Mouse (Mus musculus) midbrain, embryonic 16.5 days (tissue): ENCODE results near the gene Lekr1. TPM values are rescaled to one million over a fixed set of nuclear protein-coding genes. Genes with fewer than 3 reads are reported as not detected.

Source experiments
- ATAC-seq: fragments of 200-750 bp; cut with Nextera tagmentation; 2 replicates; pipeline ENCODE4 v1.8.0; 2017; ENCODE audit warnings: moderate TSS enrichment
- H3K27ac ChIP-seq: fragments of 300-500 bp; sonication (generic); 2 replicates; pipeline ENCODE4 v1.5.1; 2014; ENCODE audit warnings: mild to moderate bottlenecking, low read length, mixed read lengths
- H3K27me3 ChIP-seq: fragments of 300-500 bp; sonication (generic); 2 replicates; pipeline ENCODE4 v1.6.1; 2014; ENCODE audit warnings: low read depth, low read length, mixed read lengths; ENCODE audit not compliant: control insufficient read depth, insufficient read depth
- H3K36me3 ChIP-seq: fragments of 300-500 bp; sonication (generic); 2 replicates; pipeline ENCODE4 v1.6.1; 2014; ENCODE audit warnings: mild to moderate bottlenecking, low read length, moderate library complexity, mixed read lengths; ENCODE audit not compliant: control insufficient read depth, insufficient read depth
- H3K4me1 ChIP-seq: fragments of 300-500 bp; sonication (generic); 2 replicates; pipeline ENCODE4 v1.6.1; 2014; ENCODE audit warnings: mild to moderate bottlenecking, low read length, mixed read lengths; ENCODE audit not compliant: control insufficient read depth, insufficient read depth
- H3K4me2 ChIP-seq: fragments of 300-500 bp; sonication (generic); 2 replicates; pipeline ENCODE4 v1.6.1; 2014; ENCODE audit warnings: mild to moderate bottlenecking, low read length, mixed read lengths
- H3K4me3 ChIP-seq: fragments of 300-500 bp; sonication (generic); 2 replicates; pipeline ENCODE4 v1.5.1; 2014; ENCODE audit warnings: low read depth, mild to moderate bottlenecking, low read length, moderate library complexity, mixed read lengths
- H3K9ac ChIP-seq: fragments of 300-500 bp; sonication (generic); 2 replicates; pipeline ENCODE4 v1.6.1; 2014; ENCODE audit warnings: low read depth, low read length, mixed read lengths
- H3K9me3 ChIP-seq: fragments of 300-500 bp; sonication (generic); replicated peaks from 2 replicates; pipeline ENCODE4 v1.6.1; 2014; ENCODE audit warnings: mild to moderate bottlenecking, low read length, mixed read lengths; ENCODE audit not compliant: control insufficient read depth, poor library complexity, severe bottlenecking
- WGBS: fragments of 180-500 bp; shearing (Covaris S2); extraction: QIAGEN DNeasy Blood & Tissue Kit; methylation state at CpG from one replicate; pipeline ENCODE4 v1.1.7; 2014; 5-methylcytosine and 5-hydroxymethylcytosine counted together
- polyA plus RNA-seq: library from polyadenylated mRNA; unstranded; fragments of >200 nt; fragmentation: Nextera tagmentation; extraction: Ambion mirVana; gene quantifications from 2 replicates; pipeline ENCODE4 v1.2.1, GENCODE M21; 2015

Lekr1 gene
- polyA plus RNA-seq, 1 experiment from 2014 or later, result 6.2 TPM

DNA sequence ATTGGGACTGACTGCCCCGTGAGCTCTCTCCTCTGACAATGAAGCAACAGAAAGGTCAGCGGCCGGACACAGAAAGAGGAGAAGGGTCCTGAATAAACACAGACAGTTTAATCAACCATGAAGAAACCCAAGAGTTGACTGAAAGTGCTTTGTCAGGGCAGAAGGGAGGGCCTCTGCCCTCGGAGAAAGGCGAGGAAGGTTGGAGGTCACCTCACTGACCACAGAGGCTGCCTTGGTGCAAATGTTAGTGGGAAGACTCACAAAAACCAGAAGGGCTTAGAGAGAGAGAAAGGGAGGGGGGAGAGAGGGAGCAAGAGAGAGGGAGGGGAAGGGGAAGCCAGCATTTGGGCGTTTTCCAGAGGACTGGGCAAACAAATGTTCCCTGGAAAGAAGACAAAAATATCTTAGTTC is 195.4 kb downstream of the Lekr1 start:
- Histone ChIP-seq H3K4me2 (no peak overlapping the region), H3K9ac (no peak overlapping the region; the same call in 1 of the 2 replicates), H3K27me3 (no peaks in the 10 kb centered on the region), H3K4me1 (peaks cover 17% of the 10 kb centered on the region; the same call in 1 of the 2 replicates), H3K36me3 (no peaks in the 10 kb centered on the region), H3K9me3 (no peaks in the 10 kb centered on the region), H3K27ac (no peak overlapping the region), H3K4me3 (no peak overlapping the region)
- 9% methylated on average over 6 of the region's 6 CpGs for WGBS
- no peak for ATAC-seq

DNA sequence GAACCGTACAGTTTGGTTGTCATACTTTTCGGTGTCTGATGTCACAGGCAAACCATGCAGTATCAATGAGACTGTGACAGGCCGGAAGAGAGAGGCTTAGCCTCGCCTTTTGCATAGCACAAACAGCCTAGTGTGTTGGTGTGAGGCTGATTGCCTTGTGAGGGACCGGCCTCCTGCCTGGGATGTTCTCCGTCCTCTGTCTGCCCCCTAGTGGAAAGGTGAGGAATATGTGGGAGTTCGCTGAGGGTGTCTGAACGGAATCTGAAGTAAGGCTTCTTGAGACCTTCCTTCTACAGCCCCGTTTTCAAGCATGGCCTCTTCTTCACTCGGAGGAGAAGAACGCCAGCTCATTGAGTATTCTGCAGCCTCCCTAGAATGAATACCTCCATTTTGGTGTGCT is 197.3 kb downstream of the Lekr1 start:
- peak overlapping the region; percentile 47 for H3K4me2 ChIP-seq
- H3K36me3 ChIP-seq, result no peaks in the 10 kb centered on the region
- no peak overlapping the region for H3K4me3 ChIP-seq
- H3K9ac ChIP-seq, result no peak overlapping the region
- H3K4me1 ChIP-seq, result peaks cover 17% of the 10 kb centered on the region; the same call in 1 of the 2 replicates
- no peaks in the 10 kb centered on the region for H3K27me3 ChIP-seq
- H3K9me3 ChIP-seq, result no peaks in the 10 kb centered on the region
- ATAC-seq, result peak; percentile 95
- no peak overlapping the region for H3K27ac ChIP-seq
- WGBS, result 2% methylated on average over 11 of the region's 11 CpGs

DNA sequence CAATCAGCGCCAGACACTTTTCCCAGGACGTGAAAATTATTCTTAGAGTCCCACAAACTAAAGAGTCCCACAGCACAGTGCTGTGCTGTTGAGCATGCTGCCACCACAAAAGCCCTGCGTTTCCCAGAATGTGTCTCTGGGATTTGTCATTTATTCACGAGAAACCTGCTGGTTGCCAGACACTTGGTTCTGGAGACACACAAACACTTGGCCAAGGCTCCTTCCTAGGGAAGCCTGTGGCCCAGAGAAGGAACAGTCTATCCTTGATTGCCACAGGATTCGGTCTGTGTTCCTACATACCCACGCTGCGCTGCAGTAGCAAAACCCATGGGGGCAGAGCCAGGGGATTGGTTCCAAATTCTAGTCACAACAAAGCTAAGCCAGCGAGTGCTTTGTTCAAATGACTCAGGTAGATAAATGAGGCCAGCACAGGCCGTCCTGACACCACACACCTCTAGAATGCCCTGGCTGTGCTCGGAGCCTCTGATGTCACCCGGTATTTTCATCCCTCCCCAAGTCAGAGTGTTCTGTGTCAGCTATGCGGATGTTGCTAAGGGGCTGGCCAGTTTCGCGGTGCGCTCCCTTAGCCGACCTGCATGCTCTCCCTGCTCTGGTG is 197.8 kb downstream of the Lekr1 start:
- peak overlapping the region; percentile 18; the same call in 1 of the 2 replicates for H3K9ac ChIP-seq
- H3K4me1 ChIP-seq, result peaks cover 15% of the 10 kb centered on the region; the same call in 1 of the 2 replicates
- H3K27me3 ChIP-seq, result no peaks in the 10 kb centered on the region
- peak overlapping the region; percentile 47 for H3K4me2 ChIP-seq
- peak; percentile 34 for ATAC-seq
- no peaks in the 10 kb centered on the region for H3K9me3 ChIP-seq
- 38% methylated on average over 16 of the region's 16 CpGs for WGBS
- no peaks in the 10 kb centered on the region for H3K36me3 ChIP-seq
- no peak overlapping the region for H3K4me3 ChIP-seq
- no peak overlapping the region for H3K27ac ChIP-seq

DNA sequence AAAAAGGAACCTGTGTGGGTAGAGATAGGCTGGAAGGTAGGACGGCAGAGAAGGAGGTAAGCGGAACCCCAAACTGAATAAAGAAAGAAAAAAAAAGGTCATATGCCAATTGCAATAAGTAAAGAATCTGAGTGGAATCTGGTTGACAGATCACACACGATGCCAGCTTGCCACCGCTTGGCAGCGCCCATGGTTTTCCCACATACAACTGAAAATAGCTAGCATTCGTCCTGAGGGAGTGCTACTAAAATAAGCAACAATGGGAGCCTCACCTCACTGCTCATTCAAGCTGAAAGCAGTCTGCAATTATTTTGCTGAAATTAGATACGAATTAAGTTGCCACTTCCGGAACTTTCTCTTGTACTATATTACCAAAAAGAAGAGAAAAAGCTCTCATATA is 202.9 kb downstream of the Lekr1 start:
- H3K4me1 ChIP-seq, result peaks cover 10% of the 10 kb centered on the region; the same call in 1 of the 2 replicates
- no peak for ATAC-seq
- no peaks in the 10 kb centered on the region for H3K27me3 ChIP-seq
- H3K27ac ChIP-seq, result no peak overlapping the region
- H3K36me3 ChIP-seq, result no peaks in the 10 kb centered on the region
- no peak overlapping the region for H3K9ac ChIP-seq
- no peaks in the 10 kb centered on the region for H3K9me3 ChIP-seq
- H3K4me2 ChIP-seq, result no peak overlapping the region
- 90% methylated on average over 8 of the region's 8 CpGs for WGBS
- H3K4me3 ChIP-seq, result no peak overlapping the region

DNA sequence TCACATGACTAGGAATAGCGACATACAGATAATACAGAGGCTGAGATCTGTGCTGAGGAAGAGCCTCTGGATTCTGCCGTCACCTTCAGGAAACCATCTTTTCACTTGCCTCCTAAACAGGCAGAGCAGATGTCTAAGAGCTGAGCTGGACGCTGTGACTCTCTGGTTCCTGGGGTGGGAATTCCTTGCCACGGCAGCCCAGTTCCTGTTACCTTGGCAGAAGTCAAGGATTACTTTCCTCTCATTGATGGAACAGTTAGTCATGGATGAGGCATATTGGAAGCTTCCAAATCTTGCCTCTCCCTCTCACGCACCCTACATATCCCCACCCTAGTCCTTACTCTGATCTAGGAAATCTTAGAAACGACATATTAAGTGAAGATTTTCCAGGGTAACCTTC is 203.7 kb downstream of the Lekr1 start:
- Histone ChIP-seq H3K27me3 (no peaks in the 10 kb centered on the region), H3K9ac (no peak overlapping the region), H3K4me3 (no peak overlapping the region), H3K9me3 (no peaks in the 10 kb centered on the region), H3K36me3 (no peaks in the 10 kb centered on the region), H3K4me2 (no peak overlapping the region), H3K4me1 (peaks cover 10% of the 10 kb centered on the region; the same call in 1 of the 2 replicates), H3K27ac (no peak overlapping the region)
- ATAC-seq, result no peak
- WGBS, result 75% methylated on average over 6 of the region's 6 CpGs

DNA sequence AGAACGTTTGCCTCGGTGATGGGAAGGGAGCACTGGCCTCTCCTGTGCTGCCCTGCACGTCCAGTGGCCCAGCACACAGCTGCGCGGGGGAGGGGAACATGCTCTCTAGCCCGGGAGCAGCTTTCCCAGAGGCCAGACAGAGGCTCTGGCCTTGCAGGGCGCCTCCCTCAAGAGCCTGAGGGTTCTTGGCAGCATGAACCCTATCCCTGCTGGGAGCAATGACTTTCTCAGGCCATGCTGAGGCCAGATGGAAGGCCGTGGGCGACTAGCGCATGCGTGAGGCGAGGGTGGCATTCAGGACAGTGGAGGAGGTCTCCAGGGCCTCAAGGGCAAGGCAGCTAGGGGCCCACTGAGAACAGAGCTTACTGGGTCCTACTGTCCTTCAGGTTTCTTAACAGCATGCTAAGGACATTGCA is 205.2 kb downstream of the Lekr1 start:
- ATAC-seq, result peak; percentile 79
- Histone ChIP-seq H3K4me3 (no peak overlapping the region), H3K27me3 (no peaks in the 10 kb centered on the region), H3K27ac (no peak overlapping the region), H3K9me3 (no peaks in the 10 kb centered on the region), H3K4me2 (0 out of 2 replicates have a peak overlapping the region, but pooled peaks have one; percentile 17), H3K36me3 (no peaks in the 10 kb centered on the region), H3K4me1 (peaks cover 10% of the 10 kb centered on the region; the same call in 1 of the 2 replicates), H3K9ac (0 out of 2 replicates have a peak overlapping the region, but pooled peaks have one; percentile 45)
- 7% methylated on average over 12 of the region's 12 CpGs for WGBS

DNA sequence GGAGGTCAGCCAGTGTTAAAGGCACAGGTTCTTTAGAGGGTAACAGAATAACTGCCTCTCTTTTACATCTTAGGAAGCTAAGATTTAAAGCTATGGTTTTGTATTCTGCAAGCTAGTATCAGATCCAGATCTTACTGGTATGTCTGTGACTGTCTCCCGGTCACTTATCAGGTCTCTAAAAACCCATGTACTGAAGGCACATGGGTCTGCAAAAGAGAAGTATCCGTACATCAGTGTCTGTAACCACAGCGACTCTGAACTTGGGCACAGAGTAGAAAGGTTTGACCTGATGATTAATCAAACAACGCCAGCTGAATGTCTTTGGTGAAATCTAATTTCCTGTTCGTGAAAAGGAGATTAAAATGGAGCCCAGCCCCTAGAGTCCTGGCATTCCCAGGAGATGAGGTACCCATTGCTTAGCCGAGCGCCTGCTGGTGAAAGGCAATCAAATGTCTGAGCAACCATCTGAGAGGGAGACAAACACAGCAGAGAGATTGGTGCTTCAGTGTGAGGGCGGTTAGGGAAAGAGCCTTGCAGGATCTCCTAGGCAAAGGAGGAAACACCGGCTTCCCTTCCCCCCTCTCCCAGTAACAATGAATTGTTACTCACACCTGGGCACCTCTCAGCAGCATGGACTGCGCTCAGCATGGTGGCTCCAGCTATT is 205.7 kb downstream of the Lekr1 start:
- no peak overlapping the region for H3K27ac ChIP-seq
- no peaks in the 10 kb centered on the region for H3K9me3 ChIP-seq
- no peak overlapping the region for H3K4me3 ChIP-seq
- H3K9ac ChIP-seq, result 0 out of 2 replicates have a peak overlapping the region, but pooled peaks have one; percentile 45
- ATAC-seq, result peak; percentile 56; the same call in 1 of the 2 replicates
- no peaks in the 10 kb centered on the region for H3K27me3 ChIP-seq
- 33% methylated on average over 10 of the region's 10 CpGs for WGBS
- peaks cover 10% of the 10 kb centered on the region; the same call in 1 of the 2 replicates for H3K4me1 ChIP-seq
- H3K36me3 ChIP-seq, result no peaks in the 10 kb centered on the region
- no peak overlapping the region for H3K4me2 ChIP-seq

DNA sequence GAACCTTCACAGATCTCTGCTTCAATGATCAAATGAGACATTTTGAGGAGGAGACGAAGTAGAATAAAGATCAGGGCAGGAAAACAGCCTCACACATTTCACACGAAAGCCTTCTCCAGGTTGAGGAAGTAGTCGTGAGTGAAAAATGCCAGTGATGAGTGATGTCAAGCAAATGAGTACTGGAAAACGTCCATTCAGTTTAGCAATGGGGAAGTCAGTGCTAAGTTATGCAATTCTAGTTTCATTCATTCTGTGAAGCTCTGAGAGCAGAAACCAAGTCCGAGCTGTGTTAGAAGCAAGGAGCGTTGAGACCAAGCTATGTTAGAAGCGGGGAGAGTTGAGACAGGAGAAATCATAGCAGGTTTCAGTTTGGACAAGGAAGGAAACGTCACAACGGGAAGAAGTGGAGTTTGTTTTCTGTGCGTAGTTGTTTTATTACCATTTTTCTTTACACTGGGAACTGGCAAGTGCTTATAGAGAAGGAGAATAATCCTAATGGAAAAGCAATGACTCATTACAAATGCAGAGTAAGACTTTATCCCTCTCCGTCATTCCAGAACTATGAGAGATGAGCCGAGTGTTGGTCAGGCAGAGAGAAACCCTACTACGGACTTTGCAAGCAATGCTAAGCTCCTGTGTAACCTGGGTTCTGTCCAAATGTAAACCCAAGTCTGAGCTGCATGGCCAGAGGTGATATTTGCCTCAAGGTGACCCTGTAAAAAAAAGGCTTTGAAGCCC is 207.2 kb downstream of the Lekr1 start:
- no peaks in the 10 kb centered on the region for H3K9me3 ChIP-seq
- no peak overlapping the region for H3K27ac ChIP-seq
- H3K4me3 ChIP-seq, result no peak overlapping the region
- ATAC-seq, result no peak
- H3K4me1 ChIP-seq, result peaks cover 10% of the 10 kb centered on the region; the same call in 1 of the 2 replicates
- no peaks in the 10 kb centered on the region for H3K27me3 ChIP-seq
- H3K4me2 ChIP-seq, result no peak overlapping the region
- no peaks in the 10 kb centered on the region for H3K36me3 ChIP-seq
- 84% methylated on average over 13 of the region's 13 CpGs for WGBS
- H3K9ac ChIP-seq, result no peak overlapping the region
